Mouse (Mus musculus) layer of hippocampus, adult 18-20 months (tissue): ENCODE data around the gene Pagr1b. TPM values are rescaled to one million over a fixed set of nuclear protein-coding genes. Genes with fewer than 3 reads are reported as not detected.

ENCODE experiments used
- DNase-seq, 2 experiments: peaks; one replicate each; pipeline ENCODE4 v3.0.0; 2022; ENCODE audit warnings: low spot score in 2 of 2
- total RNA-seq, 2 experiments: library from RNA; stranded (reverse); gene quantifications; 2 replicates each; pipeline ENCODE4 v1.2.3; 2021

The Pagr1b gene
- total RNA-seq, 2 experiments from 2014 or later = not detected

GRCm38 (mm10) chr7:127003620-127004019 is 12.7 kb downstream of the Pagr1b start:
- DNase-seq = no peak

DNA sequence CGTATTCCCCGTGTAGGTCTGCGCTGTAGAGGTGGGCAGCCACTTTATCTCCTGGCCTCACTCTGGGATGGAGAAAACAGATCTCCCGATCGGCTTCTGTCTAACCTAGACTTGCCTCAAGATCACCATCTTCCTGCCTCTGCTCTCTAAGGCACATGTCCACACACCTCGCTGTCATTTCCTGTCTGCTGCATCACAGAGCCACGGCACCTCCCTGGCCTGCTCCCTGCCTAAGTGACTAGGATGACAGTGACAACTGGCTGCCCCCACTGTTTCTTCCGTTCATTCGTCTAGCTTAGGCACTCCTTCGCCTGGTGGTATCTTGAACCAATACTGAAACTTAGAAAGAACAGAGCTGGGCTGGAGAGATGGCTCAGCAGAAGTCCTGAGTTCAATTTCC is 16.7 kb downstream of the Pagr1b start:
- no peak for DNase-seq

DNA sequence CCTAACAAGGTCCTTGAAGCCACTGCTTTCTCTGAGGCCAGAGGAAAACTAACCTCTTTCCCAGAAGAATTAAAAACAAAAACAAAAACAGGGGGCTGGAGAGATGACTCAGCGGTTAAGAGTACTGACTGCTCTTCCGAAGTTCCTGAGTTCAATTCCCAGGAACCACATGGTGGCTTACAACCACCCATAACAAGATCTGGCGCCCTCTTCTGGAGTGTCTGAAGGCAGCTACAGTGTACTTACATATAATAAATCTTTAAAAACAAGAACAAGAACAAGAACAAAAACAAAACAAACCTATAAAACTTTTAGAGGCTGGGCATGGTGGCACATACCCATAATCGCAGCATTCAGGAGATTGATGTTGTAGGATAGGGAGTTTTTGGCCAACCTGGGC is 19.8 kb downstream of the Pagr1b start:
- DNase-seq = no peak

DNA sequence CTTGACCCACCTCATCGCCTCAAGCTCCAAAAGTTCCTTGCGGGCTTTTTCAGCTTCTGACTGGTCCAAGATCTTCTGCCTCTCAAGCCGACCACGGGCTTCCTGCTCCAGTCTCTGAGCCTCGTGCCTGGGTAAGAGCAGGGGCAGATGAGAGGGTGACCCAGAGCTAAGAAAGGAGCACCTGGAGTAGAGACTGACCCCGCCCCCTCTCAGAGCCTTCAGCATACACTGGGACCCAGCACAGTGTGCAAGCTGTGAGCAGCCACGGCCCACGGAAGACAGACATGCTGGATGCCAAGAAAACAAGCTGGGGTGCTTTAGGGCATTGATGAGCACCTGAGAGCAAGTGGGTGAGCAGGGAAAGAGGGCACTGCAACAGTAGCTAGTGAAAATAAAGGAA is 27.5 kb downstream of the Pagr1b start:
- DNase-seq = no peak

GRCm38 (mm10) chr7:126986319-126986718 is 30.0 kb downstream of the Pagr1b start:
- DNase-seq = no peak

GRCm38 (mm10) chr7:126984667-126985444 is 31.4 kb downstream of the Pagr1b start:
- DNase-seq = no peak

DNA sequence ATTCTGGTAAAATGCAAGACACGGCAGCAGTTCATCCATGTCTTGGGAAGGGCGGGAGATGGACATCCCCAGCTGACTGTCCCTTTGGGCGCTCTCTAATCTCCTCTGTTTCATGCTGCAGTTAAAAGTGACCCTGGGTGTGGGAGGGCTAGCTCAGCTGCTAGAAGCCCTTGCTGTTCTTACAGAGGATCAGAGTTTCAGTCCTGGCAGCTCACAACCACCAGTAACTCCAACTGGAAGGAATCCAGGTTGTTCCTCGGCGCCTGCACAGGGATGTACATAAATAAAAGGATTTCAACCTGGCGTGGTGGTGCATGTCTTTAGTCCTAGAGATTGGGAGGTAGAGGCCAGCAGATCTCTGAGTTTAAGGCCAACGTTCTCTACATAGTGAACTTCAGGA is 33.2 kb downstream of the Pagr1b start:
- DNase-seq = no peak

GRCm38 (mm10) chr7:126982054-126982453 is 34.2 kb downstream of the Pagr1b start:
- DNase-seq = no peak

GRCm38 (mm10) chr7:126981601-126982000 is 34.7 kb downstream of the Pagr1b start:
- no peak for DNase-seq

GRCm38 (mm10) chr7:126978841-126979240 is 37.4 kb downstream of the Pagr1b start:
- DNase-seq = no peak

- DNase-seq = no peak
These were observed 39.3 kb downstream of the Pagr1b start for GRCm38 (mm10) chr7:126976878-126977459.

GRCm38 (mm10) chr7:126975950-126976866 is 40.1 kb downstream of the Pagr1b start, which contains the start of gene Cdiptos:
TSS of gene Cdiptos (minus strand) at chr7:126976098.
- peak; percentile 94 to 97 for DNase-seq

DNA sequence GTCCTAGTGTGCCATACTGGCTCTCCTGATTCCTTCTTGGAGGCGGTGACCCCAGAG is 40.6 kb downstream of the Pagr1b start, which contains the start of gene Cdipt:
Gene Cdipt, plus strand, starts transcription at position 22 of the 57 bp plus-strand sequence.
- DNase-seq = no peak

GRCm38 (mm10) chr7:126975493-126975892 is 40.8 kb downstream of the Pagr1b start:
- DNase-seq = no peak

DNA sequence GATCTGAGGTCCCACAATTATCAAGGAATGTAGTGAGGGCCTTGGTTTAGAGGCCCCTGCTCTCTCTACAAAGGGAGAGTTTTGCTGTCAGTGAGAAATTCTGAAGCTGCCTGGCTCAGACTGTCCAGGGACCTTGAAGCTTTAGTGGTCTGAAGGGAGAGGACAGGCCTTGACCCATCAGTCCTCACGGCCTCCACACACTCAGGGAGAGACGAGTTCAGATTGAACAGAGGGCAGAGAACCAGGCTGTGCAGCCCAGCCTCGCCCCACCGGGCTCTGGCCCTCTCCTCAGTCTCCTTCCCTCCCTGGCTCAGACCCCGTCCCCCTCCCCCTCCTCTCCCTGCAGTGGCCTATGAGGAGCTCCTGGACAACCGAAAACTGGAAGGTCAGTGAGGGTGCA is 48.9 kb downstream of the Pagr1b start:
- DNase-seq = no peak

GRCm38 (mm10) chr7:126965568-126965967 is 50.7 kb downstream of the Pagr1b start:
- DNase-seq = no peak

- no peak for DNase-seq
These were observed 52.6 kb downstream of the Pagr1b start for GRCm38 (mm10) chr7:126963548-126964286.

DNA sequence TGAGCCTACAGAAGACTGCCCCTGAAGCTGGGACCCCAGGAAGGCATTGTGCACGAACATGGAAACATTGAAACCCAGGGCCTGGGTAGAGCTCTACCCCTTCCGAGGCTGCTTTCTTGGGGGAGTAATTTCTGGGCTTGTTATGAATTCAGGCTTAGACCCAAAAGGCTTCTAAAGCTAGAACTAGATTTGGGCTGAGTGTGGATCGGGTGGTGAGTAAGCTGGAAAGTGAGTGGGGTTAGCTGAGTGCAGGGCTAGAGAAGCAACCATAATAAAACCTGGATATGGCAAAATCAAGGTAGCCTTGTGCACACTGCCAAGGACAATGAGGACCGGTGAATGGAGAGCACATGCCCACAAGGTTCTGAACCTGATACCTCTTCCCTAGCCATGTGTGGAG is 54.3 kb downstream of the Pagr1b start:
- DNase-seq = no peak

GRCm38 (mm10) chr7:126961095-126961494 is 55.2 kb downstream of the Pagr1b start:
- DNase-seq = peak in 1 of 2 experiments; percentile 79

- no peak for DNase-seq
These were observed 56.5 kb downstream of the Pagr1b start for GRCm38 (mm10) chr7:126959780-126960179.

- DNase-seq = no peak
These were observed 61.2 kb downstream of the Pagr1b start for GRCm38 (mm10) chr7:126955125-126955524.

GRCm38 (mm10) chr7:126952646-126953045 is 63.6 kb downstream of the Pagr1b start:
- DNase-seq = no peak
